Comparison of ENCODE assay signal across 14 mouse cellular contexts in the genomic region with DNA sequence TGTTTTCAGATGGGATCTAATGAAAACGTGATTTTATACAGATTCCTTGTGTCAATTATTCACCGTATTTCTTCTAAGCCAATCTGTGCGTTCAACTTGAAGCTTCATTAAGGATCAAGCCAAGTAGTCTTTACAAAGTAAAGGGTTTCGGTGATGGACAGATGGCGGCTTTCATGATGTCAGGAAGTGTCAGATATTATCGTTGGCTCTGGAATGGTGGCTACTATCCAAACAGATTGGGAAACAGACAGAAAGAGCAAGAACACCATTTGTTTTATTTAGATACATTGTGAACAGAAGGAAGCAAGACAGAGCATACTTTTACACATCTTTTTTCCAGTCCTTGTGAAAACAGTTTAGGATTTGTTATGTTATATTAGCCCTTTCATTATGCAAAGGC.
A peak's percentile ranks its signal among the peaks of the same experiment; 100 is the strongest.
DNase-seq lines count a peak whose midpoint lies in the region; ATAC-seq and TF ChIP-seq lines count a peak whose summit lies in the region.
"Had no signal": no experiment of that assay in that cellular context is flagged by ENCODE, and none has a peak within 500 bp of the region (broad histone marks: within the 10 kb centered on the region; RNA-seq: fewer than 3 reads in every experiment).

No protein-coding gene starts in this region.

- H3K4me2 ChIP-seq in lung, postnatal 0 days (replicated peaks; ENCODE audit: low read depth, low read length), result no peak overlapping the region
- H3K4me2 ChIP-seq: embryonic facial prominence, embryonic 13.5 days; limb, embryonic 12.5 days; midbrain, embryonic 12.5 days; neural tube, embryonic 12.5 days had no signal

- H3K9me3 ChIP-seq in lung, postnatal 0 days (ENCODE audit: low read length), result no peaks in the 10 kb centered on the region
- H3K9me3 ChIP-seq: embryonic facial prominence, embryonic 13.5 days; limb, embryonic 12.5 days; midbrain, embryonic 12.5 days; neural tube, embryonic 12.5 days had no signal

- no peak overlapping the region for H3K27ac ChIP-seq in lung, postnatal 0 days (ENCODE audit: low read length)
- H3K27ac ChIP-seq: embryonic facial prominence, embryonic 13.5 days; limb, embryonic 12.5 days; midbrain, embryonic 12.5 days; neural tube, embryonic 12.5 days had no signal

- no peaks in the 10 kb centered on the region for H3K36me3 ChIP-seq in lung, postnatal 0 days (ENCODE audit: insufficient read depth, low read length)
- H3K36me3 ChIP-seq: embryonic facial prominence, embryonic 13.5 days; limb, embryonic 12.5 days; midbrain, embryonic 12.5 days; neural tube, embryonic 12.5 days had no signal

- no peak for TF ChIP-seq CTCF in lung, postnatal 0 days (IDR thresholded peaks at IDR 0.05)

- no peaks in the 10 kb centered on the region for H3K27me3 ChIP-seq in lung, postnatal 0 days (replicated peaks; ENCODE audit: insufficient read depth, low read length)
- H3K27me3 ChIP-seq: embryonic facial prominence, embryonic 13.5 days; limb, embryonic 12.5 days; midbrain, embryonic 12.5 days; neural tube, embryonic 12.5 days had no signal

- DNase-seq in kidney, postnatal 14 days, result peak; percentile 5
- no peak for DNase-seq in kidney, adult 9 months
- DNase-seq in cerebellum, adult 11 months, result peak; percentile 84
- peak; percentile 79 to 91 for DNase-seq in cerebellum, postnatal 14 days
- DNase-seq in lung, postnatal 0 days (ENCODE audit: low spot score), result peak; percentile 46
- no peak for DNase-seq in left cerebral cortex, adult 11 months (ENCODE audit: low spot score)
- no peak for DNase-seq in frontal cortex, postnatal 10 days (ENCODE audit: low spot score in 2 of 2)
- DNase-seq in right cerebral cortex, postnatal 36 days (ENCODE audit: low spot score in 2 of 2), result no peak
- DNase-seq: heart, adult 11 months had no signal

- no peak overlapping the region for H3K9ac ChIP-seq in lung, postnatal 0 days (replicated peaks; ENCODE audit: low read depth)
- H3K9ac ChIP-seq: embryonic facial prominence, embryonic 13.5 days; limb, embryonic 12.5 days; midbrain, embryonic 12.5 days; neural tube, embryonic 12.5 days had no signal

- 47% methylated on average over 6 of the region's 6 CpGs for WGBS in lung, postnatal 0 days

- H3K4me3 ChIP-seq in lung, postnatal 0 days (ENCODE audit: low read depth, low read length), result no peak overlapping the region
- H3K4me3 ChIP-seq: embryonic facial prominence, embryonic 13.5 days; limb, embryonic 12.5 days; midbrain, embryonic 12.5 days; neural tube, embryonic 12.5 days had no signal

- ATAC-seq in lung, postnatal 0 days, result no peak
- ATAC-seq: CD4-positive, CD25-positive, alpha-beta regulatory T cell, adult 4 months had no signal

- no peaks in the 10 kb centered on the region for H3K4me1 ChIP-seq in lung, postnatal 0 days (ENCODE audit: insufficient read depth, low read depth, low read length)
- H3K4me1 ChIP-seq: embryonic facial prominence, embryonic 13.5 days; limb, embryonic 12.5 days; midbrain, embryonic 12.5 days; neural tube, embryonic 12.5 days had no signal

- no peak for TF ChIP-seq EP300 in lung, postnatal 0 days (IDR thresholded peaks at IDR 0.05)

Comparison
In these comparisons a context has a peak if more than half of its experiments do, and no peak if none do; other contexts are left out.
1. DNase-seq: peak in kidney, postnatal 14 days (single experiment), cerebellum, adult 11 months (single experiment), cerebellum, postnatal 14 days (2 of 2) and lung, postnatal 0 days (single experiment); none in kidney, adult 9 months (single experiment), left cerebral cortex, adult 11 months (single experiment), frontal cortex, postnatal 10 days (0 of 2) and right cerebral cortex, postnatal 36 days (0 of 2).